Mouse (Mus musculus): Measurements from ENCODE around the gene Nemf. TPM values are rescaled to one million over a fixed set of nuclear protein-coding genes. Genes with fewer than 3 reads are reported as not detected.
"Not testable (repeated sequence)": the region's sequence is repeated elsewhere in the genome, so short reads cannot be mapped to it uniquely, and the experiment has no call there.

Nemf gene
- polyA plus RNA-seq, 1 experiment from 2014 or later, result 87.8 TPM

GRCm38 (mm10) chr12:69389273-69389938, 32.4 kb upstream of the Nemf start:
- Histone ChIP-seq H3K4me2 (ENCODE audit: low read depth, severe bottlenecking) (no peak overlapping the region), H3K27ac (replicated peaks; ENCODE audit: low read depth, low read length) (no peak overlapping the region), H3K4me3 (ENCODE audit: low read depth, low read length) (no peak overlapping the region), H3K4me1 (ENCODE audit: control insufficient read depth, insufficient read depth, low read length) (no peaks in the 10 kb centered on the region), H3K27me3 (ENCODE audit: control insufficient read depth, insufficient read depth, low read length) (no peaks in the 10 kb centered on the region), H3K9me3 (ENCODE audit: control insufficient read depth, low read length) (no peaks in the 10 kb centered on the region), H3K9ac (ENCODE audit: low read length) (no peak overlapping the region), H3K36me3 (ENCODE audit: control insufficient read depth, insufficient read depth, low read length) (no peaks in the 10 kb centered on the region)
- whole genome bisulfite sequencing, result 78% methylated on average over 7 of the region's 7 CpGs
- no peak for ATAC-seq (ENCODE audit: insufficient number of reproducible peaks, low FRiP score, low TSS enrichment, low read depth)
- no peak for DNase-seq (ENCODE audit: low spot score)

- H3K9ac ChIP-seq (ENCODE audit: low read length), result no peak overlapping the region
- no peak for ATAC-seq (ENCODE audit: insufficient number of reproducible peaks, low FRiP score, low TSS enrichment, low read depth)
- no peak overlapping the region for H3K27ac ChIP-seq (replicated peaks; ENCODE audit: low read depth, low read length)
- H3K4me2 ChIP-seq (ENCODE audit: low read depth, severe bottlenecking), result no peak overlapping the region
- H3K4me1 ChIP-seq (ENCODE audit: control insufficient read depth, insufficient read depth, low read length), result no peaks in the 10 kb centered on the region
- H3K9me3 ChIP-seq (ENCODE audit: control insufficient read depth, low read length), result no peaks in the 10 kb centered on the region
- no peaks in the 10 kb centered on the region for H3K36me3 ChIP-seq (ENCODE audit: control insufficient read depth, insufficient read depth, low read length)
- no peak for DNase-seq (ENCODE audit: low spot score)
- 92% methylated on average over 10 of the region's 10 CpGs for WGBS
- H3K4me3 ChIP-seq (ENCODE audit: low read depth, low read length), result no peak overlapping the region
- H3K27me3 ChIP-seq (ENCODE audit: control insufficient read depth, insufficient read depth, low read length), result no peaks in the 10 kb centered on the region
Measured at GRCm38 (mm10) chr12:69388321-69388869, 31.4 kb upstream of the Nemf start.

GRCm38 (mm10) chr12:69386281-69386732, 29.3 kb upstream of the Nemf start:
- ATAC-seq (ENCODE audit: insufficient number of reproducible peaks, low FRiP score, low TSS enrichment, low read depth); H3K9me3 ChIP-seq (ENCODE audit: control insufficient read depth, low read length); H3K27ac ChIP-seq (replicated peaks; ENCODE audit: low read depth, low read length); H3K4me2 ChIP-seq (ENCODE audit: low read depth, severe bottlenecking); DNase-seq (ENCODE audit: low spot score); H3K9ac ChIP-seq (ENCODE audit: low read length); H3K36me3 ChIP-seq (ENCODE audit: control insufficient read depth, insufficient read depth, low read length); H3K27me3 ChIP-seq (ENCODE audit: control insufficient read depth, insufficient read depth, low read length); H3K4me1 ChIP-seq (ENCODE audit: control insufficient read depth, insufficient read depth, low read length); H3K4me3 ChIP-seq (ENCODE audit: low read depth, low read length): not testable (repeated sequence)
- 76% methylated on average over 12 of the region's 12 CpGs for WGBS

- Histone ChIP-seq H3K27ac (replicated peaks; ENCODE audit: low read depth, low read length) (no peak overlapping the region), H3K36me3 (ENCODE audit: control insufficient read depth, insufficient read depth, low read length) (no peaks in the 10 kb centered on the region), H3K9ac (ENCODE audit: low read length) (no peak overlapping the region), H3K4me1 (ENCODE audit: control insufficient read depth, insufficient read depth, low read length) (no peaks in the 10 kb centered on the region), H3K27me3 (ENCODE audit: control insufficient read depth, insufficient read depth, low read length) (no peaks in the 10 kb centered on the region), H3K4me2 (ENCODE audit: low read depth, severe bottlenecking) (no peak overlapping the region), H3K9me3 (ENCODE audit: control insufficient read depth, low read length) (no peaks in the 10 kb centered on the region), H3K4me3 (ENCODE audit: low read depth, low read length) (no peak overlapping the region)
- ATAC-seq (ENCODE audit: insufficient number of reproducible peaks, low FRiP score, low TSS enrichment, low read depth) (no peak), DNase-seq (ENCODE audit: low spot score) (no peak)
- WGBS, result 82% methylated on average over 6 of the region's 6 CpGs
Measured at GRCm38 (mm10) chr12:69385542-69386280, 28.7 kb upstream of the Nemf start.

GRCm38 (mm10) chr12:69384606-69385005, 27.6 kb upstream of the Nemf start:
- no peak overlapping the region for H3K4me3 ChIP-seq (ENCODE audit: low read depth, low read length)
- no peaks in the 10 kb centered on the region for H3K4me1 ChIP-seq (ENCODE audit: control insufficient read depth, insufficient read depth, low read length)
- ATAC-seq (ENCODE audit: insufficient number of reproducible peaks, low FRiP score, low TSS enrichment, low read depth) (no peak), DNase-seq (ENCODE audit: low spot score) (no peak)
- no peak overlapping the region for H3K9ac ChIP-seq (ENCODE audit: low read length)
- no peak overlapping the region for H3K27ac ChIP-seq (replicated peaks; ENCODE audit: low read depth, low read length)
- 91% methylated on average over 5 of the region's 5 CpGs for WGBS
- no peaks in the 10 kb centered on the region for H3K36me3 ChIP-seq (ENCODE audit: control insufficient read depth, insufficient read depth, low read length)
- no peaks in the 10 kb centered on the region for H3K9me3 ChIP-seq (ENCODE audit: control insufficient read depth, low read length)
- H3K27me3 ChIP-seq (ENCODE audit: control insufficient read depth, insufficient read depth, low read length), result no peaks in the 10 kb centered on the region
- no peak overlapping the region for H3K4me2 ChIP-seq (ENCODE audit: low read depth, severe bottlenecking)

- ATAC-seq (ENCODE audit: insufficient number of reproducible peaks, low FRiP score, low TSS enrichment, low read depth) (no peak), DNase-seq (ENCODE audit: low spot score) (no peak)
- Histone ChIP-seq H3K9me3 (ENCODE audit: control insufficient read depth, low read length) (no peaks in the 10 kb centered on the region), H3K9ac (ENCODE audit: low read length) (no peak overlapping the region), H3K27me3 (ENCODE audit: control insufficient read depth, insufficient read depth, low read length) (no peaks in the 10 kb centered on the region), H3K36me3 (ENCODE audit: control insufficient read depth, insufficient read depth, low read length) (no peaks in the 10 kb centered on the region), H3K4me1 (ENCODE audit: control insufficient read depth, insufficient read depth, low read length) (no peaks in the 10 kb centered on the region), H3K4me3 (ENCODE audit: low read depth, low read length) (no peak overlapping the region), H3K27ac (replicated peaks; ENCODE audit: low read depth, low read length) (no peak overlapping the region), H3K4me2 (ENCODE audit: low read depth, severe bottlenecking) (no peak overlapping the region)
- WGBS, result 93% methylated on average over 1 of the region's 1 CpGs
Measured at GRCm38 (mm10) chr12:69382880-69383279, 25.9 kb upstream of the Nemf start.

GRCm38 (mm10) chr12:69378558-69379454, 21.8 kb upstream of the Nemf start:
- 90% methylated on average over 11 of the region's 11 CpGs for WGBS
- no peak for ATAC-seq (ENCODE audit: insufficient number of reproducible peaks, low FRiP score, low TSS enrichment, low read depth)

GRCm38 (mm10) chr12:69377636-69378035, 20.7 kb upstream of the Nemf start:
- not testable (repeated sequence) for H3K9ac ChIP-seq (ENCODE audit: low read length); DNase-seq (ENCODE audit: low spot score); H3K27me3 ChIP-seq (ENCODE audit: control insufficient read depth, insufficient read depth, low read length); H3K36me3 ChIP-seq (ENCODE audit: control insufficient read depth, insufficient read depth, low read length); H3K4me2 ChIP-seq (ENCODE audit: low read depth, severe bottlenecking); H3K4me1 ChIP-seq (ENCODE audit: control insufficient read depth, insufficient read depth, low read length); H3K9me3 ChIP-seq (ENCODE audit: control insufficient read depth, low read length); H3K27ac ChIP-seq (replicated peaks; ENCODE audit: low read depth, low read length); H3K4me3 ChIP-seq (ENCODE audit: low read depth, low read length); ATAC-seq (ENCODE audit: insufficient number of reproducible peaks, low FRiP score, low TSS enrichment, low read depth)
- WGBS, result 96% methylated on average over 6 of the region's 6 CpGs

More at GRCm38 (mm10) chr12:69378558-69379454, 21.8 kb upstream of the Nemf start:
- Histone ChIP-seq H3K36me3 (ENCODE audit: control insufficient read depth, insufficient read depth, low read length) (0 out of 2 replicates have a peak, but pooled peaks cover 2% of the 10 kb centered on the region), H3K4me2 (ENCODE audit: low read depth, severe bottlenecking) (no peak overlapping the region), H3K9me3 (ENCODE audit: control insufficient read depth, low read length) (no peaks in the 10 kb centered on the region), H3K27ac (replicated peaks; ENCODE audit: low read depth, low read length) (no peak overlapping the region), H3K9ac (ENCODE audit: low read length) (no peak overlapping the region), H3K4me3 (ENCODE audit: low read depth, low read length) (no peak overlapping the region), H3K4me1 (ENCODE audit: control insufficient read depth, insufficient read depth, low read length) (peaks cover 4% of the 10 kb centered on the region), H3K27me3 (ENCODE audit: control insufficient read depth, insufficient read depth, low read length) (no peaks in the 10 kb centered on the region)
- no peak for DNase-seq (ENCODE audit: low spot score)
